ENCODE assay signal across 16 mouse cellular contexts in genomic region chr16:54279275-54279674, GRCm38 (mm10).
"Had no signal": no experiment of that assay in that cellular context is flagged by ENCODE, and none has a peak within 500 bp of the region (broad histone marks: within the 10 kb centered on the region; RNA-seq: fewer than 3 reads in every experiment).

No protein-coding gene starts in this region.

- DNase-seq: retina, postnatal 1 day; right cerebral cortex, adult 18-20 months; right cerebral cortex, postnatal 14 days; right cerebral cortex, postnatal 25 days; right cerebral cortex, postnatal 4 days; spleen, adult 18-20 months; thymus, adult 18-20 months; thymus, adult 2 months; thymus, postnatal 14 days; thymus, postnatal 25 days; thymus, postnatal 36 days; thymus, postnatal 4 days had no signal

- H3K9ac ChIP-seq: neural tube, embryonic 13.5 days; neural tube, embryonic 15.5 days; stomach, embryonic 15.5 days had no signal

- H3K27me3 ChIP-seq: neural tube, embryonic 13.5 days; neural tube, embryonic 15.5 days; stomach, embryonic 15.5 days had no signal

- H3K27ac ChIP-seq: neural tube, embryonic 13.5 days; neural tube, embryonic 15.5 days; stomach, embryonic 15.5 days; stomach, postnatal 0 days had no signal

- H3K4me2 ChIP-seq: neural tube, embryonic 13.5 days; neural tube, embryonic 15.5 days; stomach, embryonic 15.5 days had no signal

- H3K4me1 ChIP-seq: neural tube, embryonic 13.5 days; neural tube, embryonic 15.5 days; stomach, embryonic 15.5 days had no signal

- H3K36me3 ChIP-seq: neural tube, embryonic 13.5 days; neural tube, embryonic 15.5 days; stomach, embryonic 15.5 days had no signal

- H3K9me3 ChIP-seq: neural tube, embryonic 13.5 days; neural tube, embryonic 15.5 days; stomach, embryonic 15.5 days had no signal

- H3K4me3 ChIP-seq: neural tube, embryonic 13.5 days; neural tube, embryonic 15.5 days; stomach, embryonic 15.5 days had no signal
